Mouse (Mus musculus): Measurements from ENCODE around the gene Mob3b. TPM values are rescaled to one million over a fixed set of nuclear protein-coding genes. Genes with fewer than 3 reads are reported as not detected.

Mob3b gene
- total RNA-seq, 1 experiment from 2014 or later, result 36.2 TPM

DNA sequence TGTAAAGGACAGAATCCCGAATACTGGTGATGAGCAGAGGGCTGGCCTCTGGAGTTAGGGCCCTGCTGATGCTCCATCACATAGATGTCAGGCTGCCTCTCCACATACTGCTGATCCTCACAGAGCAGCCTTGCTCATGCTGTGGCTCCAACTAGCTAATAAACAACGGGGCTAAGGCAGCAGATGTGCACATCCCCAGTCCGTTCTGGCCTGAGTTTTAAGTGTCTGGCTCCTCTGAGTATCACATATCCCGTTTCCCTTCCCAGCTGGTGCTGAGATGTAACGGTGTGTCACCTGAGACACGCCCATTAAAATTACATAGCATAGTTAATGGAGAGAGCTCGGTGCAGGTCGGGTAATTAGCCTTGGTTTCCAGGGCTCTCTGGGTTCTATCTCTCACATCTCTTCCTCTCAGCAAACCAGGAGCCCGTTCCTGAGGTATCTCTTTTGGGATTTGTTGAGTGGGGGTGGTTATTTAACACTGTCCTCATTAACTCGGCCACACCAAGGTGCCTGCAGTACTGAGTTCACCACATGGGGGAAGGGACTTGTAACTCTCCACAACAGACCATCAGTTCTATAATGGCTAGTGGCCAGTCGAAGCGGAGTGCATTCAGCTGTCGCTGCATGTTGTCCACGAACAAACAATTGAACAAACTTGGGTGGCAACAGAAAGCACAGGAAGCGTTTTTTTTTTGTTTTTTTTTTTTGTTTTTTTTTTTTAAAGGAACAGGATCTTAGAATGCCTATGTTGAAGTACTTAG, 92.0 kb downstream of the Mob3b start:
- DNase-seq, result no peak

GRCm38 (mm10) chr4:35063146-35063719, 94.1 kb downstream of the Mob3b start:
- no peak for DNase-seq

DNA sequence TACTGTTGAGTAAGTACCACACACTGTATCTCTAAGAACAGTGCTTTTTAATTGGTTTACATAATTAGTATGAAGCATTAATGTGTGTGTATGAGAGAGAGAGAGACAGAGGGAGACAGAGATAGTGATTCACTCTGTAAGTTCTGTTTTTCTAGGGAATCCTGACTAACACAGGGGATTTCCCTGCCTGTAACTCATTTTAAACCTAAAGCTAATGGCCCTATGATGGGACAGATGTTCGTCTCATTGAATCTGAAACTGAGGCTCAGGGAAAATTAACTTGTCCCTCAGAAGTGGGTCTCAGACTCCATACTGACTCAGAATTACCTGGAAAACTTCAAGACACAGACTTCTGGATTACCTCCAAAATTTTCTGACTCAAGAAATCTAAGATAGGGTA, 96.3 kb downstream of the Mob3b start:
- no peak for DNase-seq

DNA sequence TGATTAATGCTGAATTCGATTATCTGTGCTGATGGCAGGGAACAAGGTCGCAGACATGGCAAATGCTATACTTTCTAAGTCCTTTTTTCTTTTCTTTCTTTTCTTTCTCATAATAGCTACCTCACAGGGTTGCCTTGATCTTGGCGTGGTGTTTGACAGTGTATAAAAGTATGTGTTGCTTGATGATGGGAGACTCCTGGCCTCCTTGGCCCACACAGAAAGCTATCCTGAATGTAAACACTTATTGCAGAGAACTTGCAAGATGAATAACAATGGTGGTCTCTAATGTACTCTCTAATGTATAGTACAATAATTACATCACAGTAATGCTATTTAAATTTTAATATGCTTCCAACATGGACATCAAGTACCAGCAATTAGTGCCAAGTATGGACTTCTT, 96.9 kb downstream of the Mob3b start:
- no peak for DNase-seq

DNA sequence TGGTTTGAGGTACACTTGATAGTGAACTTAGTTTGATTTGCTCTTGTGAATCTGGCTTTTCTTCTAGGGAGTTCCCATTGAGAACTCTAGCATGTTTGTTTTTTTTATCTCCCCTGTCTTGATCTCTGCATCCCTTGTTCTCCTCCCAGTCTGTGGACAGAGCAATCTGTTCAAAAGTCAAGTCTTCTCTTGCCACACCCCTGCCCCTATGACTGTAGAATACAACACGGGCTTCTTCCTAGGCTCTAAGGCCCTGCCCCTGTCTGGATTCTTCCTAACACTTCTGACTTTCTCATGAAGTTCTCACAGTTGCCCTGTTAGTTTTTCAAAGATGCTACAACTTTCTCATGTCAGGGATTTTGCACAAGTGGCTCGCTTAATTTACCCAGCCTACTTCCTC, 102.9 kb downstream of the Mob3b start:
- no peak for DNase-seq

GRCm38 (mm10) chr4:35052174-35052942, 104.9 kb downstream of the Mob3b start:
- DNase-seq, result no peak

DNA sequence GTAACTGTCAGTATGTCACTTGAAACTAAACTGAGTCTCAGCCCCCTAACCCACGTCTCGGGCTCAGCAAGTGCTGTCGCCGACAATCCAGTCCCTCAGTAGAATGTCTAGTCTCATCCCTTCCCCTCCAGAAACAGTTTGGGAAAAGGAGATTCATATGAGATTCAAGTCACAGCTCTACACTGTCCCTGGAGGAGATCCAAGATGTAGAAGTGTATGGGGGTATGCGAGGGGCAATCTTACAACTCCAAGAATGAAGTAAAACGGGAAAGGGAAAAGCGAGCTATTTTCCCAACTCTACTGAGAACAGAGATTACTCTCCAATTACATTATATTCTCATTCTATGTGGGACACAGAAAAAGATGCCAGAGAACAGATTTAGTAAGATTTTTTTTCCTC, 106.1 kb downstream of the Mob3b start:
- DNase-seq, result no peak

- DNase-seq, result no peak
Measured at GRCm38 (mm10) chr4:35049742-35050058, 107.6 kb downstream of the Mob3b start.

GRCm38 (mm10) chr4:35049036-35049741, 108.1 kb downstream of the Mob3b start:
- no peak for DNase-seq

DNA sequence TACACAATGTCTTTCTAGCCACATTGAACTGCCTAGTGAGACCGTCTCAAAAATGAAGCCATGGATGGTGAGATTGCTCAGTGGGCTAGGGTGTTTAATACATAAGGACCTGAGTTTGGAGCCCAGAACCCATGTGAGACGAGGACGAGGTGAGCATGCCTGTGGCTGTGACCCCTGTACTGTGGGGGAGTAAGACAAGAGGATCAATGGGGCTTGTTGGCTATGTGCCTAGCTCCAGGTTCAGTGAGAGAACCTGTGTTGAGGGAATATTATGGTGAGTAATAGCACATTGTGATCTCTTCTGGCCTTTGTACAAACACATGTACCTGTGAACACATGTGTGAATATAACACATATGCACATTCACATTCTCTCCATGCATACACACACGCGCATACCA, 116.4 kb downstream of the Mob3b start:
- no peak for DNase-seq

DNA sequence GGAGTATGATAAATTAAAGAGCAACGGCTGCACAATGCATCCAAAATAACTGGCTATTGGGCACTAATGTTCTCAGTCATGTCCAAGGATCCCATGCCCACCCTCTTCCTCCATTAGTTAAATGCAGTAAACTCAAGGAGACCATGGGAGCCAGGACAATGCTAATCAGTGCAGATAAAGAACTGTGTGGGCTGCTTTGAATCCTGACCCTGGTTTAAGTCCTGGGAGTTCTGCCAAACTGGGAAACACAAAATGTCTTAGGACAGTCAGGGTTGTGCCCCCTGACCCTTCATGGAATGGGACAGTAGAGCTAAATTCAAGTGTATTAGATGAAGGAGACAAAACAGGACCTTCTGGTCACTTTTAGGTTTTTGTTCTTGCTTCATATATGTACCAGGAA, 117.0 kb downstream of the Mob3b start:
- DNase-seq, result no peak

- DNase-seq, result no peak
Measured at GRCm38 (mm10) chr4:35037824-35038223, 119.5 kb downstream of the Mob3b start.

DNA sequence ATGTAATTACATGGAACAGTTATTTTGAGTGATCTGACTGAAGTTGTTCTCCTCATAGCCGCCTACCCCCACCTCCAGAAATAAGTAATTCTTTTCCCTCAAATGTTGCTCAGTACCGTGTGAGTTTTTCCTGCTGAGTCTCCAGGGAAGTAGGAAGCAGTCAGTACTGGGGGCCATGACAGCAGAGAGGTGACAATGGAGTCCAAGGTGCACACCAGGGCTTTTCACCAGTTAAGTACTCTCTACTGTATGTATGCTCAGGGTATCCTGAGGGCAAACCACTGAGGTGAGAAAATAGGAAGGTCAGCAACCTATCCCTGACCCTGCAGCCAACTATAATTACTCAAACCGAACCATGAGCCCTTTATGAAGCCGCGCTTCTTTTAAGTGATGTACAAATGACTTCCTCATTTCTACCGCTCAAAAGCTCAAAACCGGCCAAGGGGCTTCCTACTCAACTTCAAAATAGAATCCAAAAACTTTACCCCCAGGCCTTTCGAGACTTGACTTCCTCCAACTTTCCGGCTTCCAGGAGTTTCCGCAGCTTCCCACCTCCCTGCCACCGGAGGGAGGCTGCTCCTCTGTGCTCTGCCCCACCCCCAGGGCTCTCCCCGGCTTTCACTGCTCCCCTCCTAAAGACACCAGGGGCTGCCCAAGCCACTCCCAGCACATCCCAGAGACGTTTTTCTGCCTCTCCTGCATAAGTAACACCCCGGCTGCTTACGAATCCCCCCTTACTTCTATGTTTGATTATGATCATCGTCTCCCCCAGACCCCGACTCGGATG, 122.6 kb downstream of the Mob3b start:
- no peak for DNase-seq

DNA sequence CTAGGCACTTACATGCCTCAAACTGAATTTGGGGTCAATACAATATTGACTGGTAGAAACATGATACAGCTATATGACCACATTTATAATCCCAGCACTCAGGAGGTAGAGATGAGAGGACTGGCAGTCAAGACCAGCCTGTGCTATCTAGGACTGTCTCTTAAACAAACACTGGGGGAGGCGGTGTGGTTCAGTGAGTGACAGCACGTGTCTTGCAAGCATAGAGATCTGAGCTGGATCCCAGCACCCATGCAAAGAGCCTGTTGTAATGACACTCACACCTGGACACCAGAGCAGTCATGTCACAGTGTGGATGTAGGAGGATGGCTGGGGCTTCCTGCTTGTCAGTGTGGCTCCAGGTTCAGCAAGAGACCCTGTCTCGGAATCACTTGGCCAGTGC, 124.5 kb downstream of the Mob3b start:
- DNase-seq, result no peak

- no peak for DNase-seq
Measured at GRCm38 (mm10) chr4:35031623-35032022, 125.7 kb downstream of the Mob3b start.

DNA sequence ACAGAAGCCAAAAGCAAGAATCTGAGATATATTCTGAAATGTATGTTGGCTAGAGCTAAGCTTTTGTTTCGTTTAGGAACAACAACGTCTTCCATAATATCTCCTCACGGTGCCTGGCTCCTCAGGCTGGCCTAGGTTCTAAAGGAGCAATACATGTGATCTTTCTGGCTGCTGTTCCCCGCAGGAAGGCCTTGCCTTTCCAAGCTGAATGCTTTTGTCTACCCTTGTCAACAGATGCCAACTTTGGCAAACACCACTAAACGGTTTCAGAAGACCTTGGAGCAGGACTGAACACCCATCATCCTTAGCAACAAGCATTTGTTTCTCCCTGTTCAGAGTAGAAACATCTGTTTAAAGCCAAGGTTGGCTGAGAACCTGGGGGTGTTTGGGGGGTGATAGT, 126.1 kb downstream of the Mob3b start:
- DNase-seq, result no peak

GRCm38 (mm10) chr4:35018416-35018815, 138.9 kb downstream of the Mob3b start:
- DNase-seq, result no peak

GRCm38 (mm10) chr4:35012401-35013307, 144.6 kb downstream of the Mob3b start:
- DNase-seq, result no peak

GRCm38 (mm10) chr4:35006541-35007260, 150.6 kb downstream of the Mob3b start:
- no peak for DNase-seq

DNA sequence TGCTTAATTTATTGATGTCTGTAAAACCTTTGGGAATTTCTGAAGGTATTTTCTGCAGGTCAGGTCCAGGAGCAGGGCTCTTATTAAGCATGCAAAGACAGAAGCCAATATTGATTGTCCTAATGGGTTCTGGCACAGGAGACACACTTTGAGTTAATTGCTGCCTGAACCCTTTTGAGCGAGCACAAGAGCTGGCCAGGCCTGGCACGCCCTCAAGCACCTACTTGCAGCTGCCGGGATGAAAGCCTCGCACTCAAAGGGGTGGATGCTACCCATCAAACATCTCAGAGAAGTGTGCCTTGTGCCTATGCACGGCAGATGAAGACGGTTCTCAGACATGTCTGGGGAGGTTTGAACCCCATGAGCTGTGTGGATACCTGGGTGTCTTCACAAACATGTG, 151.2 kb downstream of the Mob3b start:
- no peak for DNase-seq
